Mouse (Mus musculus) megakaryocyte, embryonic 14.5 days (primary cell): ENCODE measurements around the gene Tmem110. TPM values are rescaled to one million over a fixed set of nuclear protein-coding genes. Genes with fewer than 3 reads are reported as not detected.

Experiments
- H3K27me3 ChIP-seq: replicated peaks from 2 replicates; pipeline ENCODE3; 2012; ENCODE audit warnings: inconsistent platforms
- H3K36me3 ChIP-seq: replicated peaks from 2 replicates; pipeline ENCODE3; 2012; ENCODE audit warnings: low read length, inconsistent platforms, mixed read lengths
- H3K4me1 ChIP-seq: 2 replicates; pipeline ENCODE4 v1.6.1; 2012; ENCODE audit warnings: inconsistent platforms
- H3K4me3 ChIP-seq: replicated peaks from 2 replicates; pipeline ENCODE3; 2012; ENCODE audit warnings: moderate library complexity, mild to moderate bottlenecking, inconsistent platforms
- H3K9me3 ChIP-seq: 2 replicates; pipeline ENCODE4 v1.6.1; 2012; ENCODE audit warnings: inconsistent platforms
- FLI1 ChIP-seq: IDR thresholded peaks from 2 replicates; pipeline ENCODE4 v1.6.1; 2012; ENCODE audit warnings: low read length, inconsistent platforms, mixed read lengths
- GATA1 ChIP-seq: IDR thresholded peaks from 3 replicates; pipeline ENCODE4 v1.6.1; 2012; ENCODE audit warnings: mixed read lengths, low read length, inconsistent platforms, borderline replicate concordance
- polyA plus RNA-seq: library from polyadenylated mRNA; stranded (reverse); fragments of >175 nt; gene quantifications from 2 replicates; pipeline ENCODE4 v1.2.3, GENCODE M21; 2012; ENCODE audit warnings: low replicate concordance; ENCODE audit not compliant: insufficient read depth

The Tmem110 gene
- 21.4 and 29.3 TPM in 2 replicates for polyA plus RNA-seq

- no peaks in the 10 kb centered on the region for H3K36me3 ChIP-seq
- H3K9me3 ChIP-seq: no peaks in the 10 kb centered on the region
- H3K27me3 ChIP-seq: peaks cover 2% of the 10 kb centered on the region
- peak within 1 kb of the TSS; percentile 96 for H3K4me3 ChIP-seq
- peaks cover 45% of the 10 kb centered on the region for H3K4me1 ChIP-seq
- no peak for TF ChIP-seq FLI1
- no peak for TF ChIP-seq GATA1
These were observed at the start of gene Tmem110 for GRCm38 (mm10) chr14:30825476-30826131. Gene Tmem110 (plus strand): TSS chr14:30825590.

- H3K36me3 ChIP-seq: peaks cover 55% of the 10 kb centered on the region
- no peaks in the 10 kb centered on the region for H3K27me3 ChIP-seq
- H3K4me1 ChIP-seq: 0 out of 2 replicates have a peak, but pooled peaks cover 5% of the 10 kb centered on the region
- H3K4me3 ChIP-seq: no peak overlapping the region
- H3K9me3 ChIP-seq: no peaks in the 10 kb centered on the region
- TF ChIP-seq GATA1 (no peak), FLI1 (no peak)
These were observed 40.8 kb upstream of the Tmem110 start for GRCm38 (mm10) chr14:30784614-30785013.

DNA sequence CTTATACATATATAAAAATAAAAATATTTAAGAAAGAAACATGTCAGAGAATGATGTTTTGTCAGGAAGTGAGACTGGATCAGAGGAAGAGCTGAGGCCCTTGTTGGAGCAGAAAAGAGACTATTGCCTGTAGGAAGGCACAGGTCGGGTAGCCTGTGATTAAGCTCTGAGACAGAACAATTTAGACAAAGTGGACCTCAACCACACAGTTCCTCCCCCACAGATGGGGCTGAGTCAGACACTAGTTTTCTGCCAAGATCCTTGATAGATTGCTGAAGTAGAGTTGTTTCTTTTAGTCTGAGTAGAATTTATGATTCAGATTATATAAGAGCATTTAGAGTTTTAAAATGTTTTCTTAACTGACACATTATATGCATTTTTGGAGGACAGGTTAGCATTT, 35.9 kb upstream of the Tmem110 start:
- H3K36me3 ChIP-seq: peaks cover 66% of the 10 kb centered on the region
- H3K27me3 ChIP-seq: no peaks in the 10 kb centered on the region
- TF ChIP-seq GATA1 (no peak), FLI1 (no peak)
- no peak overlapping the region for H3K4me3 ChIP-seq
- no peaks in the 10 kb centered on the region for H3K9me3 ChIP-seq
- 0 out of 2 replicates have a peak, but pooled peaks cover 5% of the 10 kb centered on the region for H3K4me1 ChIP-seq

DNA sequence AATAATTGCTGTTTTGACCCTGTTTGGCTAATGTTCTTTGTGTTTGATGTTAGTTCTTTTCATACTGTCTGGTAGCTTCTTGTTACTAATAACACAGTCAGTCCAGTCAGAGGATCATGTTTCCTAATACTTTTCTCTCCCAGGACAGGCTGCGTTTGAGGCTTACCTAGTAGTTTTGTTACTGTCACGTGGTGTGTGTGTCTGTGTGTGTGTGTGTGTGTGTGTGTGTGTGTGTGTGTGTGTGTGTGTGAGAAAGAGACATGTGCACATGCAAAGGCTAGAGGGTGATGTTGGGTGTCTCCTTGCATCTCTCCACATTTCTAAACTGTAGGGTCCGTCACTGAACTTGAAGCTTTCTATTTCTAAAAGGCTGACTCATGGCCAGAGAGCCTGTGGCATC, 32.5 kb upstream of the Tmem110 start:
- no peaks in the 10 kb centered on the region for H3K27me3 ChIP-seq
- peaks cover 4% of the 10 kb centered on the region; the same call in 1 of the 2 replicates for H3K9me3 ChIP-seq
- H3K36me3 ChIP-seq: peaks cover 65% of the 10 kb centered on the region
- TF ChIP-seq GATA1 (no peak), FLI1 (no peak)
- H3K4me1 ChIP-seq: 0 out of 2 replicates have a peak, but pooled peaks cover 5% of the 10 kb centered on the region
- H3K4me3 ChIP-seq: no peak overlapping the region

- Histone ChIP-seq H3K27me3 (no peaks in the 10 kb centered on the region), H3K9me3 (no peaks in the 10 kb centered on the region), H3K4me3 (no peak overlapping the region), H3K4me1 (no peaks in the 10 kb centered on the region), H3K36me3 (peaks cover 71% of the 10 kb centered on the region)
- TF ChIP-seq FLI1 (no peak), GATA1 (no peak)
These were observed 23.6 kb upstream of the Tmem110 start for GRCm38 (mm10) chr14:30801756-30802155.

DNA sequence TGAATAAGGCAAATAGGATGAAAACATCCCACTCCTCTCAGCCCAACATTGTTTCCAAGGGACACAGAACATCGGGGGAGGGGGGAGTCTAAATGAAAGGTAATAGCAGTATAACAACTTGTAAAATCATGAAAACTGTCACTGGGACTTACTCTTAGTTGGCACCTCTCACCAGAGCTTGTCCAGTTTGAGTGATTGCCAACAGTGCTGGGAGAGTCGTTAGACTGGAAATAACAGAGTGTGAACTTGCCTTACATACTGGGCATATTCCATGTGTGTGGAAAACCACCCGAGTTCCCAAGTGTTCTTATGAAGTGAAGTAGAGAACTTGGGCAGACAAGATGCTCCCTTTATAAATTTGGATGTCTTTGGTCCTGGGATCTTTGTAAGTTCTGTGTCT, 4.3 kb upstream of the Tmem110 start:
- no peak for TF ChIP-seq FLI1
- no peak for TF ChIP-seq GATA1
- Histone ChIP-seq H3K9me3 (no peaks in the 10 kb centered on the region), H3K27me3 (peaks cover 2% of the 10 kb centered on the region), H3K4me1 (peaks cover 17% of the 10 kb centered on the region), H3K36me3 (peaks cover 40% of the 10 kb centered on the region), H3K4me3 (no peak overlapping the region)

DNA sequence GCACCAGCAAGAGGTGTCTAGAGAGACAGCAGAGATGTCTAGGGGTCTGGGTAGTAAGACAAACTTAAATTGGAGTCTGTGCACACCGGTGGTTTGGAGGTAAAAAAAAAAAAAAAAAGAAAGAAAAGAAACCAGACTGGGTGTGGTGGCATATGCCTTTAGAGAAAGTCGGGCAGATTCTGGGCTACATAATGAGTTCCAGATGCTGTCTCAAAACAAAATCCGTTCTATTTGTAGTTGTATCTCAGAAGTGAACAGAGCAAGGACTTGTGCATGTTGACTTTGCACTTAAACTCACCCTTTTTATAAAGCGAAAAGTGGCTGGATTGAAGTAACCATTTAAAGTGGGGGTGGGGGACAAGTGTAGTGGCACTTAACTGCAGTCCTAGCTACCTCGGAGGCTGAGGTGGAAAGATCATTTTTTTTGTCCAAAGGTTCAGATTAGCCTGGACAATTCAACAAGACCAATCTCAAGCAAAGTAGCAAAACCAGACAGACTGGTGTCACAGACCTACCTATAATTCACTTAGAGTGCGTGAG, 864 bp upstream of the Tmem110 start:
- Histone ChIP-seq H3K4me1 (peaks cover 45% of the 10 kb centered on the region), H3K36me3 (peaks cover 9% of the 10 kb centered on the region), H3K27me3 (peaks cover 2% of the 10 kb centered on the region), H3K4me3 (no peak overlapping the region), H3K9me3 (no peaks in the 10 kb centered on the region)
- TF ChIP-seq GATA1: no peak
- TF ChIP-seq FLI1: no peak

GRCm38 (mm10) chr14:30825021-30825475, 342 bp upstream of the Tmem110 start:
- H3K36me3 ChIP-seq: peaks cover 4% of the 10 kb centered on the region
- no peaks in the 10 kb centered on the region for H3K9me3 ChIP-seq
- H3K27me3 ChIP-seq: peaks cover 2% of the 10 kb centered on the region
- peaks cover 45% of the 10 kb centered on the region for H3K4me1 ChIP-seq
- H3K4me3 ChIP-seq: peak overlapping the region; percentile 96
- TF ChIP-seq GATA1: no peak
- no peak for TF ChIP-seq FLI1

DNA sequence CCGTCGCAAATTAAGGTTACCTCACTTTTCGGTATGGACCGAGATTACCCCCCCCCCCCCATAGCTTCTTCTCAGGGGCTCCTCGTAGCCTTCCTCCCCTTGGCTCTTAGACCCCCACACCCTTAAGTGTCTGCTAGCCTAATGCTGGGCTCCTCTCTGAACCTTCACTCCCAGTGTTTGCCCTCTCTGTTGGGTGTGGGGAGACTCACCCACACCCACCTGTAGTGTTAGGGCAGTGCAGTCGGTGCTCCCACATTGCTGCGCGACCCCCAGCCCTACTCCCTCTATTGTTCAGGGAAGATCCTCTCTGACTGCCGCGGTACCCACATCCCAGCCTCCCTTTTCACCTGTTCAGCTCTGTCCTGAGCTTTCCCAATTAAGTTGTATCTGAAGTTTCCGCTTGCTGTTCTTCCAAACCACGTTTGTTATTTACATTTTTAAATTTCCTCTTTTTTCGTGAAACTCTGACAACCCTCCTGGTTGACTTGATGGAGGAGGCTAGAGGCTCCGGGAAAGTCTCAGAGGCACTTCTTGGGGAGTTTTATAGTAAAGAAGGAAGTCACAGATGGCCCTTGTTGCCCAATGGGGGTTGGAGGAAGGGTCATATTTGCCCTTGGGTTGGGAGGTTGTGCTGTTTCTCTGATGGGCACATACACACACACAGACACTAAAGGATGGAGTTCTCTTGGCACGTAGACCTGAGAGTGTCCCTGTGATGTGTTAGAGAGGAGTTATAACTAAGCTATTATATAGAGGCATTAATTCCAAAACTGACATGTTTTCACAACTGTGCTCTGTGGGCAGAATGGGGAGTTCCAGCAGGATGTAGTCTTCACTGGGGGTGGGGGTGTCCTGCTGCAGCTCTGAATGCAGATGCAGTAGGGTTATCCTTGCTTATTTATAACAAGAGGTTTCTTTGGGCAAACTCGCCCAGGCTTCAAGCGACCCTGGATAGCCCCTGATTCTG, 1.1 kb downstream of the Tmem110 start:
- H3K4me1 ChIP-seq: peaks cover 49% of the 10 kb centered on the region
- peak overlapping the region; percentile 96 for H3K4me3 ChIP-seq
- peaks cover 2% of the 10 kb centered on the region for H3K27me3 ChIP-seq
- H3K9me3 ChIP-seq: no peaks in the 10 kb centered on the region
- no peaks in the 10 kb centered on the region for H3K36me3 ChIP-seq
- no peak for TF ChIP-seq GATA1
- TF ChIP-seq FLI1: no peak
